Mouse (Mus musculus) left cerebral cortex, postnatal 14 days (tissue): ENCODE measurements around the gene Gm8994. TPM values are rescaled to one million over a fixed set of nuclear protein-coding genes. Genes with fewer than 3 reads are reported as not detected.

Source experiments
- DNase-seq, 2 experiments: peaks; one replicate each; pipeline ENCODE4 v3.0.0; 2021 to 2022; ENCODE audit warnings: low spot score in 2 of 2, mixed read lengths in 1 of 2
- intact Hi-C: fragments of 180-260 bp; cut with DNase I; formaldehyde crosslinking; loops from one replicate; pipeline ENCODE4 v1.15.1; 2025
- total RNA-seq, 2 experiments: library from RNA; stranded (reverse); gene quantifications; 2 replicates each; pipeline ENCODE4 v1.2.3; 2021

Gm8994 gene
- total RNA-seq, 2 experiments from 2014 or later = not detected

DNA sequence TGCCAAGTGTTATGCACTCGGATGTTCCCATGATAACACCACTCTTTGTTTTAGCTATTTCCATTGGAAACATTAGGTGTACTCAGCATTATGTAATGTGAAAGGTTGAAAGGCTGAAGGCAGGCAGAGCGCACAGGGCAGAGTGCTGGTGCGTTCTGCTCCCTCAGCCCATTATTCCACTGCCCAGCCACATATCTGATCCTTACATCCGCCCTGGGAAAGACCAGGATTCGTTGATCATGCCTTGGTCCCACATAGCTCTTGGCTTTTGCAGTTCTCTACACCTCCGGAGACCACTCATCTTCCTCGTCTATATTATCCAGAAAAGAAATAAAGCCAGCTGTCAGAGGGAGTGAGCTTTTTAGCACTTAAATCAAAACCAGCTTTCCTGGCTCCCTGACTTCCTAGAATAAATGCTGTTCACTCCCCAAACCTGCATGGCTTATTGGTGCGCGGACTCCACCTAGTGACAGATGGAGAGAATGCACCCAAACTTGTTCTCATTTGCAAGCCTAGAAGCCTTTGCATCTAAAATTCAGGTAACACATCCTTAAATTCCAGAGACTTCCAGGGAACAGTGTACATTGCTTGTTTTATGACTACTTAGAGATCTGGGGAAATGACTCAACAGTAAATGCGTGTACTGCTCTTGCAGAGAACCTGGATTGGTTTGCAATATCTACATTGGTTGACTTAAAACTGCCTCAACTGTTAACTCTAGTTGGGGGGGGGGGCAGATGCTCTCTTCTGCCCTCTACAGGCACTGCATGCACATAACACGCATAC lies 26.3 kb downstream of the Gm8994 start:
- DNase-seq = peak; percentile 94 to 95
- intact Hi-C loops = loop anchor here (2.0 to 10.0 kb wide), 3 partner anchors 181 to 909 kb away; partner anchors contain the start of gene Grin2b

DNA sequence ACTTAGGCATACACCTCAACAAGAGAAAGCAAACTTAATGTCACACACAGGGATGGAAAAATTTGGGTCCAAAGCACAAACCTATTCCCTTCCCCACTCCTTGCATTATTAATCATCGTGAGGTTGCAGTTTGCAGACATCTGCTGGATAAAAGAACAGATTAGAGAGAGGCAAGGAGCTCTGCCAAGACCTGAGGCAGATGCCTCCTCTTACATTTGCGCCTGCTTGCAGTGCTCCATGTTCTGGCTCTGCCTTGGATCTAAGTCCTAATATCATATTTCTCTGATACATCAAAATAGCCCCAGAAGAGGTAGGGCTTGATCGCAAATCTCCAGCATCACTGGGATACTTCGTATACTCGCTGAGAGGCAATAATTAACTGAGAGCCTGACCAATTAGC lies 31.1 kb downstream of the Gm8994 start:
- no peak for DNase-seq
- intact Hi-C loops = loop anchor here (10.0 kb wide), 1 partner anchor 914 kb away; no protein-coding TSS in a partner anchor

DNA sequence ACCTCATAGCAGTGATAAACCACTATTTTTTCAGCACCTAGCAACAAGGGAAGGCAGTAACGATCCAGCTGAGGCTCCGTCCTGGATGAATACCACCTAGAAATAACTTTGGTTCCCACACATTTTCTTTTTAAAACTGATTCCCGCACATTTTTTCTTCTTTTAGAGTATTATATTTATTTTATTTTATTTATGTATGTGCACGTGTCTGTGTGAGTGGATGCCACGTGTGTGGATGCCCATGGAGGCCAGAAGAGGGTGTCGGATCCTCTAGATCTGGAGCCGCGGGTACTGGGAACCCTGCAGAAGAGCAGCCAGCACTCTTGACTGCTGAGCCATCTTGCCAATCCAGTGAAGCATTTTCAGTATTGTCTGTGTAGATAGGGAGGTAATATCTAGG lies 36.0 kb downstream of the Gm8994 start:
- peak in 1 of 2 experiments; percentile 48 for DNase-seq
- intact Hi-C loops = no loop called here

DNA sequence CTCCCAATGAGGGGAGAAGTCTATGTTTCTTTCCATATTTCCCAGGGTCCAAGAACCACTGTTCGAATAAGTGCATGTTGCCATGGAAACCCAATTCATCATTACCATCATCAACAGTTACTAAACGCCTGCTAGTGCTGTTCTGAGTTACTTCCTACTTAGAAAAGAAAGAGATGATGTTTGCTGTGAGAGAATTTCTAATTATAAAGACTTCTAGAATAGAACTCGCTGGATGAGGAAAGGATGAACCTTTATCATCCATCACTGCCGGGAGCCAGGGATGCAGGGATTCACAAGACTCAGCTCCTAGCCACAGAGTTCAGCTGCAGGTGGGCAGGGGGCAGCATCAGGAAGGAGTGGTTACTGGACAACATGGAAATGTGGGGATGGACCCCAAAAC lies 36.7 kb downstream of the Gm8994 start:
- DNase-seq = peak; percentile 32 to 43
- intact Hi-C loops = no loop called here

DNA sequence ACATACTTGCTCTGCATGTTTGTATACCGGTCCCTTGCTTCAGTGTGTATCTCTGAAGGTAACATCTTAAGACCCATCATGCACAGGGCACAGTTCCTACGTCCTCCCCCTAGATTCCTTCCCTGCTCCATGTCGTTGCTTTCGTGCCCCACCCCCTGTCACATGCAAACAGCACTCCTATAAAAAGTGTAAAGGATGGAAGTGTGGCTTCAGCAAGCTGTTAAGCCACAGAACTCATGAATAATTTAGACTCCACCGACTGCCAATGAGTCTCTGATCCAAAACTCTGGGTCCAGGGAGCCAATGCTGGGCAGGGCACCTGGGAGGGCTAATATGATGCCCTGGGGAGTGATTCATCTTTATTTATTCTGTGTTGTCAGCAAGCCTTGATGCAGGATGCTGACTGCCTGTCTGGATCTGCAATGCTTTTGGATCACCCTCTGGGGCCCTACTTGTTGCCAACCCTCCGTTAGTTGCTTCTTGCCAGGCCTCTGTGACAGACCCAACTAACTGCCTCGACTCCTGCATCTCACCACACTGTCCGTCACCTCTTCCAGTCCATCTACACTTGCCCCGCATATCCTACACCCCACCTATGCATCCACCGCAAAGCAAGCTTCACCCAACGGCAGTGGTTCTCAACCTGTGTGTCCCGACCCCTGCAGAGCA lies 37.2 kb downstream of the Gm8994 start:
- intact Hi-C loops = no loop called here
- DNase-seq = peak; percentile 49 to 72

DNA sequence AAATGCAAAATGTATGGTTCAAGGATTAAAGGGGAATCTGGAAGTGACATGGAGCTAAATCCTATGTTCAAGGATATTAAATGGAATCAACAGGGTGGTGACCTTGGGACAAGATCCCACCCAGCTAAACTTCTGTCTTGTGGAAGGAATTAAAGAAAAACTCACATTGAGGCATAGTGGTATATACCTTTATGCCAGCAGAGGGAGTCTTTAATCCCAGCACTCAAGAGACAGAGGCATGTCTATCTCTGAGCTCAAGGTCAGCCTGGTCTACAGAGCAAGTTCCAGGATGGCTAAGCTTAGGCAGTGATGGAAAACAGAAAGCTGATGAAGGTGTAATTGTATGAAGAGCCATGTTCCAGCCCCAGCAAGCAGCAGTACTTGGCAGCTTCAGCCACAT lies 48.8 kb downstream of the Gm8994 start:
- intact Hi-C loops = no loop called here
- DNase-seq = no peak

Other genes with a start within 250 kb of the Gm8994 start
- gene Grin2b, start 154.0 kb upstream of the Gm8994 start, total RNA-seq = 100 to 1,000 TPM; 328 to 355 TPM
- gene E330021D16Rik, start 88.0 kb downstream of the Gm8994 start, total RNA-seq = not detected
- gene Atf7ip, start 178.6 kb downstream of the Gm8994 start, total RNA-seq = 100 to 1,000 TPM; 118 to 122 TPM